Mouse (Mus musculus): ENCODE results near the gene Pafah1b2.

Gene Pafah1b2

GRCm38 (mm10) chr9:46012091-46013008 is at the start of gene Pafah1b2, which contains the start of gene Sik3:
Gene Pafah1b2, minus strand, starts transcription at chr9:46012690.
Gene Sik3, plus strand, starts transcription at chr9:46012820.
- DNase-seq, result peak; percentile 95

- peak; percentile 52 for DNase-seq
Measured at GRCm38 (mm10) chr9:46061696-46062425, 49.4 kb upstream of the Pafah1b2 start.

GRCm38 (mm10) chr9:46060249-46060648 is 47.8 kb upstream of the Pafah1b2 start:
- no peak for DNase-seq

- DNase-seq, result no peak
Measured at GRCm38 (mm10) chr9:46058065-46058464, 45.6 kb upstream of the Pafah1b2 start.

GRCm38 (mm10) chr9:46053014-46053666 is 40.6 kb upstream of the Pafah1b2 start:
- peak; percentile 69 for DNase-seq

GRCm38 (mm10) chr9:46050203-46050602 is 37.7 kb upstream of the Pafah1b2 start:
- DNase-seq, result no peak

- no peak for DNase-seq
Measured at GRCm38 (mm10) chr9:46049525-46049924, 37.0 kb upstream of the Pafah1b2 start.

- no peak for DNase-seq
Measured at GRCm38 (mm10) chr9:46046724-46047517, 34.4 kb upstream of the Pafah1b2 start.

GRCm38 (mm10) chr9:46043626-46044025 is 31.1 kb upstream of the Pafah1b2 start:
- no peak for DNase-seq

- DNase-seq, result no peak
Measured at GRCm38 (mm10) chr9:46042387-46042786, 29.9 kb upstream of the Pafah1b2 start.

GRCm38 (mm10) chr9:46041186-46041585 is 28.7 kb upstream of the Pafah1b2 start:
- DNase-seq, result no peak

- DNase-seq, result no peak
Measured at GRCm38 (mm10) chr9:46038786-46039185, 26.3 kb upstream of the Pafah1b2 start.

- DNase-seq, result no peak
Measured at GRCm38 (mm10) chr9:46036881-46037280, 24.4 kb upstream of the Pafah1b2 start.

GRCm38 (mm10) chr9:46035290-46035871 is 22.9 kb upstream of the Pafah1b2 start:
- no peak for DNase-seq

GRCm38 (mm10) chr9:46033862-46034261 is 21.4 kb upstream of the Pafah1b2 start:
- no peak for DNase-seq

- no peak for DNase-seq
Measured at GRCm38 (mm10) chr9:46033058-46033457, 20.6 kb upstream of the Pafah1b2 start.

- DNase-seq, result no peak
Measured at GRCm38 (mm10) chr9:46032190-46032589, 19.7 kb upstream of the Pafah1b2 start.

GRCm38 (mm10) chr9:46030968-46031367 is 18.5 kb upstream of the Pafah1b2 start:
- no peak for DNase-seq

- no peak for DNase-seq
Measured at GRCm38 (mm10) chr9:46030184-46030583, 17.7 kb upstream of the Pafah1b2 start.

GRCm38 (mm10) chr9:46029534-46029933 is 17.0 kb upstream of the Pafah1b2 start:
- no peak for DNase-seq

- DNase-seq, result no peak
Measured at GRCm38 (mm10) chr9:46027994-46028393, 15.5 kb upstream of the Pafah1b2 start.
